Mouse (Mus musculus) embryonic facial prominence, embryonic 11.5 days (tissue): Measurements from ENCODE around the gene Urad. TPM values are rescaled to one million over a fixed set of nuclear protein-coding genes. Genes with fewer than 3 reads are reported as not detected.

Experiments
- ATAC-seq: fragments of 200-750 bp; cut with Nextera tagmentation; replicated peaks from 2 replicates; pipeline ENCODE4 v1.8.0; 2017; ENCODE audit warnings: low read depth; ENCODE audit not compliant: insufficient number of reproducible peaks, low FRiP score, low TSS enrichment
- DNase-seq: peaks from one replicate; pipeline ENCODE4 v3.0.0-alpha.2; 2015; ENCODE audit warnings: low spot score
- H3K27ac ChIP-seq: fragments of 300-500 bp; sonication (generic); replicated peaks from 2 replicates; pipeline ENCODE4 v1.5.1; 2014; ENCODE audit warnings: mild to moderate bottlenecking, low read depth, low read length, control low read depth
- H3K27me3 ChIP-seq: fragments of 300-500 bp; sonication (generic); 2 replicates; pipeline ENCODE4 v1.6.1; 2014; ENCODE audit warnings: mild to moderate bottlenecking, low read length, moderate library complexity, mixed read lengths; ENCODE audit not compliant: control insufficient read depth, insufficient read depth
- H3K36me3 ChIP-seq: fragments of 300-500 bp; sonication (generic); replicated peaks from 2 replicates; pipeline ENCODE4 v1.6.1; 2014; ENCODE audit warnings: low read depth, mild to moderate bottlenecking, low read length, moderate library complexity, mixed read lengths; ENCODE audit not compliant: control insufficient read depth, insufficient read depth
- H3K4me1 ChIP-seq: fragments of 300-500 bp; sonication (generic); 2 replicates; pipeline ENCODE4 v1.6.1; 2014; ENCODE audit warnings: low read length, mixed read lengths; ENCODE audit not compliant: control insufficient read depth, insufficient read depth
- H3K4me2 ChIP-seq: fragments of 300-500 bp; sonication (generic); 2 replicates; pipeline ENCODE4 v1.6.1; 2014; ENCODE audit warnings: low read depth, mild to moderate bottlenecking, control low read depth, low read length, moderate library complexity
- H3K4me3 ChIP-seq: fragments of 300-500 bp; sonication (generic); 2 replicates; pipeline ENCODE4 v1.5.1; 2014; ENCODE audit warnings: low read depth, low read length, control low read depth
- H3K9ac ChIP-seq: fragments of 300-500 bp; sonication (generic); replicated peaks from 2 replicates; pipeline ENCODE4 v1.6.1; 2014; ENCODE audit warnings: mild to moderate bottlenecking, control low read depth, low read length
- H3K9me3 ChIP-seq: fragments of 300-500 bp; sonication (generic); replicated peaks from 2 replicates; pipeline ENCODE4 v1.6.1; 2016; ENCODE audit warnings: mild to moderate bottlenecking, low read length, inconsistent platforms, mixed read lengths; ENCODE audit not compliant: control insufficient read depth
- WGBS: fragments of 180-500 bp; shearing (Covaris S2); extraction: QIAGEN DNeasy Blood & Tissue Kit; methylation state at CpG from one replicate; pipeline ENCODE4 v1.1.7; 2014; 5-methylcytosine and 5-hydroxymethylcytosine counted together
- microRNA-seq: library from miRNA; unstranded; fragments of <30 nt; microRNA quantifications from one replicate; pipeline ENCODE4, GENCODE M21; 2016; ENCODE audit warnings: borderline number of aligned reads
- polyA plus RNA-seq: library from polyadenylated mRNA; unstranded; fragments of >200 nt; fragmentation: Nextera tagmentation; extraction: Ambion mirVana; gene quantifications from 2 replicates; pipeline ENCODE4 v1.2.1, GENCODE M21; 2014

Gene Urad
- polyA plus RNA-seq, 1 experiment from 2014 or later: not detected

DNA sequence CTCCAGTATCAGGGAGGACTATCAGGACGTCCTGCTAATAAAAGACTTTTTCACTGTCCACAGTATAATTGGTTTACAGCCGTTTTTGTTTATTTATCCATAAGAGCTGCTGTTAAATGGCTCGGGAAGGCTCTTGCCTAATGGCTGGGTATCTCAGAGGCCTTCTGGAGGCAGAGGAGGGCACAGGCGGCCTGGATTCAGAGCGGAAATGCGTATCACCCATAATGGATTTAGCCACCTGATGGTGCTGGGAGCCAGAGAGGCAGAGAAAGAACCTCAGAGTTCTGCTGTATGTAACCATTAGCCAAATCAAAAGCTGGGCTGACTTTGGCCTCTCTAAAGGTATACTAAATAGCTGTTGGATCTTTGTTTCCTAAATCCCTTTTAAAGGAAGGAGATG, 54.8 kb downstream of the Urad start:
- no peak for DNase-seq
- H3K4me1 ChIP-seq: no peaks in the 10 kb centered on the region
- no peak overlapping the region for H3K4me2 ChIP-seq

More for the DNA sequence above, 54.8 kb downstream of the Urad start:
- Histone ChIP-seq H3K9ac (no peak overlapping the region), H3K27ac (no peak overlapping the region), H3K36me3 (no peaks in the 10 kb centered on the region), H3K27me3 (peaks cover 64% of the 10 kb centered on the region), H3K9me3 (no peaks in the 10 kb centered on the region), H3K4me3 (no peak overlapping the region)
- 7% methylated on average over 6 of the region's 6 CpGs for WGBS
- no peak for ATAC-seq

Small RNA genes lying within 50 kb of the gene (microRNA-seq; reads per million reads assigned to microRNA genes)
- gene Mir7k: not detected

Other genes starting within 250 kb of the Urad start
- gene Lnx2, start 245.9 kb downstream of the Urad start, polyA plus RNA-seq: 11.2 and 11.3 TPM in 2 replicates
- gene Polr1d, start 245.4 kb downstream of the Urad start, polyA plus RNA-seq: 124 and 129 TPM in 2 replicates
- 2.2 and 2.3 TPM in 2 replicates for gene Gsx1, start 133.7 kb downstream of the Urad start, polyA plus RNA-seq
- not detected in 2 replicates for gene Pdx1, start 52.5 kb downstream of the Urad start, polyA plus RNA-seq
- gene Cdx2, start 15.2 kb downstream of the Urad start, polyA plus RNA-seq: not detected in 2 replicates
- gene Flt3, start 78.0 kb upstream of the Urad start, polyA plus RNA-seq: 0.27 and 0.31 TPM in 2 replicates
- gene Pan3, start 107.7 kb upstream of the Urad start, polyA plus RNA-seq: 41.2 and 41.8 TPM in 2 replicates